Mouse (Mus musculus): ENCODE measurements around the gene Ctcfl.

Ctcfl gene

DNA sequence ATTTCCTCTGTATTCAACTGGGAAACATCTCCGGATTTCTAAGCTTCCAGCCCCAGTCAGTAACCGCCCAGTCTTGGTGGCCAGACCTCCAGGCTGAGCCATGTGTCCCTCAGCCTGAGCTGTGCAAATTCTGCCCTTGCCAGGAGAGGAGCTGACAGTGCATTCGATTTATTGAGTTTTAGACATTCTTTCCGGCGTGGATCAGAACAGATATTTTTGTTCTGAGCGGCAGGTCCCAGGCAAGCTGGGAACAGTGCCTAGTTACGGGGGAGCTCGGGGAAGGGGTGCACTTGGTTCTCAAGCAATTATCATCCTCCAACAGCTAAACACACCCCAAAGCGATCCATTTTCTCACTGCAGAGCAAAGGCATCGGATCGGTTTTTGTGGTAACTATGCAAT is 24.3 kb upstream of the Ctcfl start:
- no peak for DNase-seq (ENCODE audit: low read depth, low spot score)

DNA sequence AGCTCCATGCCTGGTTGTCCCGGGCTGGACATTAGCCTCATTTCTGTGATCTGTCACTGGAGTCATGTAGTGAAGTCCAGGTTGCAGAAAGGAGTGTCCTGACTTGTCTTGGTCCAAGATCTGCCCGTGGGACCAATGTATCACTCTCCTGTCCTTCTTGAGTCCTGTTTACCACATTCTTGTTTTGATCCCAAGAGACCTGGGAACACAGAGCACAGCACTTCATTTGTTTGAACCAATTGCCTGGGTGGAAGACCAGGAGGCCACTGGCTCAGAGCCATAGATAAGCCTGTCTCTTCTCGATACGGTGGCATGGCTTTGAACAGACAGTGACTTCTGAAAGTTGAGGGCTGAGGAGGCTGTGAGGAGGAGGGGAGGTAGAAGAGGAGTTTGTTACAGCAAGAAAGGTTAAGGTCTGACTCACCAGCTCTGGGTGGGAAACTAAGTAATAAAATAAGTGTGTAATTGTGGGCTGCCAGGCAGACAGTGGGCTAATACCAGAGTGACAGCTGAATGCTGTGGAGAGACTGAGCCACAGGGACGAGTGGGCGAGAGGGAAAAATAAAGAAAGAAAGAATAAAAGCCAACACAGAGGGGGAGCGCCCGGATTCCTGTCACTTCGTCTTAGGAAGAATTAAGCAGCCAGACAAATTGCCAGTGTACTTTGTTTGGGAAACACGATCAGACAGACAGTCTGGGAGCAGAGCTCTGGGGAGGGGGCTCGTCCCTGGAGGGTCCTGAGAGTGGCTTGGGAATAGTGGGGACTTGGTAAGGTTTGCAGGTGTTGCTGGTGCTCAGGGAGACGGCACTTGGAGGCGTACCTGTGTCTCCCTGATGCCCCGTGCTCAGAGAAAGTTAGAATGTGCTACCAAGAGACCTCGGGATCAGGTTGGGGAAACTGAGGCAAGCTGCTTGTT is 19.3 kb upstream of the Ctcfl start:
- DNase-seq (ENCODE audit: low read depth, low spot score), result no peak

DNA sequence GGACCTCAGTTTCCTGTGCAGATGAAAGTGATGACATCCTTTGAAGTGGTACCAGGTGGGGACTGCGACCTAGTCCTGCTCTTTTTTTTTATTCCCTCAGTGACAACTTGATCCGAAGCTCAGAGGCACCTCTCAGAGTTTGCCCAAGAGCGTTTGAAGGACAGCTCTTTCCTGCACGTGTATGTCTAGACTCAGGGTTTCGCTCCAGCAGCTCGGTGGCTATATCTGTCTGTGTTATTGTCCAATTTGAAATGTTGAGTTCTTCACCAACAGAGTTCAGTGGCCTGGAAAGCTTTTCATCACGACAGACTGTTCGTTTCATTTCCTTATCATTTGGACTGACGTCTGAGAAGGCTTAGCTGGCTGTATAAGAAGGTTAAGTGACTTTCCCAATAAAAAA is 15.4 kb upstream of the Ctcfl start:
- no peak for DNase-seq (ENCODE audit: low read depth, low spot score)

DNA sequence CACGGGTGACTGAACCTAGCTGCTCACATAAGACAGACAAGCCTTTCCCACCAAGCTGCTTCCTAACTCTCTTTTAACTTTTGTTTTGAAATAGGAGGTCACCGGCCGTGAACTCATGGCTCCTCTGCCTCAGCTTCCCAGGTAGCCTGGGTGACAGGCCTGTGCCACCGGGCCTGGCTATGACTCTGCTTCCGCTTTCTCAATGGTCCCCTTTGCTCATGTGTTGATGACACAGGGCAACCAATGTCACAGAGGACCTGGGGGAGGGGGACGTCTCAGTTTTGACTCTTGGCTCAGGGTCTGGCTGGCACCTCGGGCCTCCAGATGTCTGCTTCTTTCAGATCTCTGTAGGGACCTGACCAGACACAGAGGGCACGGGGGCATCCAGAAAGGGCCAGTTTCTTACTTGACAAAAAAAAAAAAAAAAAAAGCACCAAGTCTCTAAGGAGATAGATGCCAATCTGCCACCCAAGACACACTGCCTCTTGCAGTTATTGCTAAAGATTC is 13.5 kb upstream of the Ctcfl start:
- DNase-seq (ENCODE audit: low read depth, low spot score), result no peak

DNA sequence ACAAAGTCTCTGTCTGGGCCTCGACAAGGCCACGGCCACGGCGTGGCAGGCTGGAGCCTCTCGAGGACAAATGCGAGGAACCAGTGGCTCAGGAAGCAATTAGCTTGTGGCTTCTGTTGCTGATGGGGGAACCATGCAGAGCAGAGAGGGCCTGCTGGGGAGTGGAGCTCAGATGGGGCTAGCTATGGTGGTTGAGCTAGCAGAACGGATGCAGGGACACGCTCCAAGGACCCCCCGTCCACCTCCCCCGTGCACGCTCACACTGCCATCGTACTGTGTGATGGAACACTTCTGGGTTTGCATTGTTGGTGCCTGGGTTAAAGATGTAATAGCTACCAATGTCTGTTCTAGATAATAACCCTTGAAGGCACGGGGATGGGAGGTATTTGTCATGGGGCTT is 12.9 kb upstream of the Ctcfl start:
- no peak for DNase-seq (ENCODE audit: low read depth, low spot score)

DNA sequence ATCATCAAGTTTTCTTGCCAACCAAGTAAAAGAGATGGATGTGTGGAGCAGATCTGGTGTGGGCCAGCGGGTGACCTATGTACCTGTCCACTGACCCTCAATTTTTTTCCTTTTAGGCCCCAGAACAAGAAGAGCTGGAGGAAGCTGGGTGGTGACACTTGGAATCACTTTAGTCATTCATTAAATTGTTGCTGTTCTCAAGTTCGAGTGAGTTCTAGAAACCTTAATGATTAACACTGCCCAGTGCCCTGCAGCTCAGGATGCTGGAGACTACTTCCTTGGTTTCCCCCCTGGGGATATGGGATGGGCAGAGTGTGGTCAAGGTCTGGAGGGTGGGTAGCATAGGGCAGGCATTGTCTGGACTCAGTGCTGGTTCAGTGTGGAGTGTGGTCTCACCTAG is 9.8 kb upstream of the Ctcfl start:
- no peak for DNase-seq (ENCODE audit: low read depth, low spot score)

DNA sequence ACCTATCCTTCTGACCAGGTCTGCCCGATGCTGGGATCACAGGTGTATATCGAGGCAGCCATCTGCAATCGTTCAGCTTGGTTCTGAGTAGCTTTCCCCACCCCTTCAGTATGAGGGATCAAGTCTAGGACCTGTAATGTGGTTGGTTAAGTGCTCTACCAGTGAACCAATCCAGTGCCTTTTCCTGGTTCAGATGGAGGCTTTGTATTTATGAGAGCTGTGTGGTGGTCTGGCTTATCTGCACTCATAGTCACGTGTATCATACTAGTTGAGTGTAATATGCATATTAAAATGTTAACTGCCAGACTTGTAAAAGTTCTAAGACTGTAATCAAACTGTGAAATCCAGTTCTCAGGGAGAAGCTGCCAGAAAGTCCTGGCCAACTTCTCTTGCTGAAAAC is 7.1 kb upstream of the Ctcfl start:
- no peak for DNase-seq (ENCODE audit: low read depth, low spot score)

DNA sequence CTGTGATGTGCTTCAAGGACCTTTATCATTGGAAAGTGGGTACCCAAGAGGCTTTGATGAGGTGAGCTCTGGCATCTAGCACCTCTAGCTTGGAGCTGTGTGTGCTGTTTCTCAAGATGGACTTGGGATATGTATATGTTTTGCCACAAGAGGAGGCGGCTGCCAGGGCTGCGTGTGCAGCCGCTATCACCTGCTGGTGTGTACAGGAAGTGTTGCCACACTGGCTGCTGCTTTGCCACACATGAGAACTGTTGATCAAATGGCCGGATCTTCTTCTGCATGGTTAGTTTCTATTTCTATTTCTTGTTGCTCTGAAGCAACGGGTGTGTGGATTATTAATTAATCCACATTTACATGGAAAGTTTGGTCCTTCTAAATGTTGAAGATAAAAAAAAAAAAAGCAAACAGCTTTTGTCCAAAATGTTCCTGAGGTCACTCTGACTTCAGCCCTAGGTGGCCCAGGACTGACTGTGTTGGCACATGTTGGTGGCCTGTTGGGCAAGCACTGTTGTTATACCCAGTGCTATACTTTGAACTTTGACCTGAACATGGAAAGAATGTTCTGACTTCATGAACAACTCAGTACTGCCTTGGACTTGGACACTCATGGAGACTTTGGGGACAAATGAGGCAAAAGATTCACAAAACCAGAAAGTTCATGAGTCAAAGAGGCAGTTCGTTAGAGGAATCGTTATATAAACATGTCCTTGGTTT is 4.9 kb upstream of the Ctcfl start:
- DNase-seq (ENCODE audit: low read depth, low spot score), result no peak

DNA sequence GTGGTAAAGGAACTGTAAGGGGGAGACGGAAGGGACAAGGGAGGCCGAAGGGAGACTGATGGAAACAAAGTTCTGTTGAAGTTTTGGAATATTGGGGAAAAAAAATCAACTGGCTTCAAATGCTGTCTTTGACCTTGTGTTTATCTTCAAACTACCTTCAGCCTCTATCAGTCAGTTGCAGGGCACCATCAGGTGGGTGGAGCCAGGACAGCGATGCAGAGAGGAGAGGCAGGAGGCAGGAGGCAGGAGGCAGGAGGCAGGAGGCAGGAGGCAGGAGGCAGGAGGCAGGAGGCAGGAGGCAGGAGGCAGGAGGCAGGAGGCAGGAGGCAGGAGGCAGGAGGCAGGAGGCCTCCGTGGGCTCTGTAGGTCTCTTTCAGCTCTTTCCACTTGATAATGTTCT is 792 bp upstream of the Ctcfl start:
- peak; percentile 40 for DNase-seq (ENCODE audit: low read depth, low spot score)

DNA sequence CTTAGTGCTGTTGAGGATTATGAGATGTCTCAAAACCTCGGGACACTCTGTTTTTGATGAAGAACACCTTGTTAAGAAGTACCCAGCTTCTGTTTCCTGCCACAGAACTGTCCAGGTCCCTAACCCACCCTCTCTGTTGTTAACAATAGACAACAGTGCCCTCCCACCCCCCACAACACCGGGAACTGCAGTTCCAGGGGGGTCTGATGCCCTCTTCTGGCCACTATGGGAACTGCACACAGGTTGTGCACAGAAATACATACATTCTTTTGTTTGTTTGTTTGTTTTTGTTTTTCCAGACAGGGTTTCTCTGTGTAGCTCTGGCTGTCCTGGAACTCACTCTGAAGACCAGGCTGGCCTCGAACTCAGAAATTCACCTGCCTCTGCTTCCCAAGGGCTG is 5.5 kb downstream of the Ctcfl start:
- DNase-seq (ENCODE audit: low read depth, low spot score), result peak; percentile 76

DNA sequence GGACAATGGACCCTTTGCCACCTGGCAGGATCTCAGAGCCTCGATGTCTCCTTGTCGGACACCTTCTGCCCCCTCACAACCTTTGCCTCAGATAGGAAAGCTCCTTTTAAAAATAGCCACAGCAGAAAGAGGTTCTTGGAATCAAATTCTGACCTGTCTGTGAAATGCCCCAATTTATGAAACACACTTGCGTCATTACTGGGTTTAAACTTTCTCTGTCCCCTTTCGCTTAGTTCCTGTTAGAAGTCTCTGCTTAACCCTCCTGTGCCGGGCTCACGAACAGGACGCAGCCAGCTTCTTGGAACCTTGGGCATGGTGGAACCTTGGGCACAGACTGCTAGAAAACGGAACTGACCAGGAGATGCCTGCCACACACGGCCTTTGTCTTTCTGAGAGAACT is 8.8 kb downstream of the Ctcfl start:
- DNase-seq (ENCODE audit: low read depth, low spot score), result no peak

DNA sequence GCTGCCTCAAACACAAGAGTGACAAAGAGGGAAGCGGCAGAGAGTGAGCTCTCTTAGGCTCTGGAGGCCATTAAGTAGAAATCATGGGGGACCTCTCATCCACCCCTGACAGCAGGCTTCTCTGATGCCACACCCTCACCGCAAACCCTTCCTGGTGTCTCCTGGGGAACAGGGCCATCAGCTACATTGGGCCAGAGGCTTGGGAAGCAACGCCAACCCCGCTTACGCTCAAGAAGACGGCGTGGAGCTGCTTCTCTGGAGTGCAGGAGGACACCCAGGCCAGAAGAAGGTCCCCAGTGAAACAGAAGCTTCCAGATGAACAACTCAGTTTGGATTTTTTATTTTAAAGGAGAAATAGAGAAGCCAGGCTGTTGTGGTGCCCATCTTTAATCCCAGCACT is 9.8 kb downstream of the Ctcfl start:
- no peak for DNase-seq (ENCODE audit: low read depth, low spot score)

DNA sequence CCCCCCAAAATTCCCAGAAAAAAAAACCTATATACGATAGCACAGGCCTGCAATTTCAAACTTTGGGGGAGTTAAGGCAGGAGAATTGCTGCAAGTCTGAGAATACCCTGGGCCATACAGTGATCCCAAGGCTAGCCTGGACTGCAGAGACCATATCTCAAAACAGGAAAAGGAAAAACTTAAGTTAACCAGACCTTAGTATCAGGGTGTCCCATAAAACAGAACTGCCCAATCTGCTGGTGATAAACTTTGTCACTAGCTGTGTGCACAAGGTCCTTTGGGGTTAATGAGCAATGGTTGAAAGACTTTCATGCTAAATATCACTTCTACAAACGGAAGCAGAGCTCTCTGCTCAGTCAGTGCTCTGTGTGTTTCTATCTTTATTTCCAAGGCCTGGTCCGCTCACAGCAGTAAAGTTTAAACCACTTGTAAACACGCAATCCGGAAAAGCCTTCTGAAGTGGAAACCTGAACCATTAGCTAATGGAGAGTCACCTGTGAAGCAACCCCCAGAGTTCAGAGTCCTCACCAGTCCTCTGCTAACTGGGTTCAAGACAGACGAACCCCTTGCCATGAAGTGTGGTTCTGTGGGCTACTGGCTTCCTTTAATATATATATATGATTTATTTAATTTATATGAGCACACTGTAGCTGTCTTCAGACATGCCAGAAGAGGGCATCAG is 10.7 kb downstream of the Ctcfl start:
- no peak for DNase-seq (ENCODE audit: low read depth, low spot score)

DNA sequence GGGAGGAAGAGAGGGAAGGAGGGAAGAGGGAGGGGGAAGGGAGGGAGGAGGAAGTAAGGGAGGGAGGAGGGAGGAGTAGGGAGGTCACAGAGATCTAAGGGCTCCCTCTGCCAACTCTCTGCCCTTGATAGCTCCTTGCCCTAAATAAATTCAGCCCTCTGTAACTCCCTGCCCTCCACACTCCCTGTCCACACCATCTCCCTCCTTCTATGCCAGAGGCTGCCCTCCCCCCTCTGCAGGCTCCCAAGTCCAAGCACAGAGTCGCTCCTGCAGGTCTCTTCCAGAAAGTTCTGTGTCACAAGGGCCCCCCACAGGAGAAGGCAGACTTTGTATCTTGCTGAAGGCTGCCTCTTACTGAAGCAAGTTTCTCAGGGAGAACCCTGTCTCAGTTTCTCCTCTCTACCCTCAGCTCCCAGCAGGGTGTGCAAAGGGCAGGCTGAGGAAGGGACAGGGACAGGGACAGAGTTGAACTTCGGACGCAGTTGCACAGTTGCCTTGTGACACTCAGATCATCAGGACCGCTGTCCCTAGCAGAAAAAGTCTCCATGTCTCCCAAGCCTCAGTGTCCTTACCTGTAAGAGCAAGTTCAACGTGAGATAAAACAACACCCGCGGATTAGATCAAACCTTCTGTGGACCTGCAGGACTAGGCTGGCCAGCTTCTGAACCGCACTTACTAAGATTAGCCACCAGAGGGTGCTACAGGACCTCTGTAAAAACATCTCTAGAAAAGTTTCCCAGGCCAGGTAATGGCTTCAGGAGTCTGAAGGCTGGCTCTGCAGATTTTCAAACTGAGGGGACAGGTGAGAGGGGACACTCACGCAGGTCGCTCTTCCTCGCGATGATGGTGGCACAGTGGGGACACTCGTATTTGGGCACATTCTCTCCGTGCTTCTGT is 12.2 kb downstream of the Ctcfl start:
- DNase-seq (ENCODE audit: low read depth, low spot score), result peak; percentile 83

DNA sequence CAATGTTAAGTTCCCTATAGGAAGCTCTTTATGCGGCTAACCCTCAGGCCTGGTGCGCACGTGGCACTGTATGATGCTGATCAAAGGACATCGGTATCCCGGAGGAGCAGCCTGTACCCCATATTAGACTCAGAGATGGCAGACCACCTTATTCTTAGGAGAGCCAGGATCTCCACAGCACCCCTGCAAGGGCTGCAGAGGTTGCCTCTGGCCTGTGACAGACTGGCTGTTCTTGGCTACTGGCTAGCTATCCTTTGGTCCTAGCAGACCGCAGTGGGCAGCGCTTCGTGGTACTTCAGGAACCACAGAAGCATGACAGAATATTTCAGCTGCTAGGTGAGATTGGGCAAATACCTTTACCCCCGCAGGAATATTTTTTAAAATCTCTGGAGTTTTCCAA is 12.9 kb downstream of the Ctcfl start:
- DNase-seq (ENCODE audit: low read depth, low spot score), result no peak

DNA sequence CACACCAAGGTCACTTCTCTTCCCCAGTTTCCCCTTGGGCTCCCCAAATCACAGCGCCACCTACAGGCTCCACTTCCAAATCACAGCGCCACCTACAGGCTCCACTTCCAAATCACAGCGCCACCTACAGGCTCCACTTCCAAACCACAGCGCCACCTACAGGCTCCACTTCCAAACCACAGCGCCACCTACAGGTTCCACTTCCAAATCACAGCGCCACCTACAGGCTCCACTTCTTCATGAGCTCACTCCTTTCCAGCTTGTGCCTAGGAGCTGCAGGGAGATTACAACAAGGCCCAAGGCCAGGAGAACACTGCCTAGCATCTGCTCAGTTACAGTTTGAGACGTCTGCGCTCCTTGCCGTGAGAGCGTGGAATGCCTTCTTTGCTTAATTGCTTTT is 22.0 kb downstream of the Ctcfl start:
- DNase-seq (ENCODE audit: low read depth, low spot score), result peak; percentile 53

DNA sequence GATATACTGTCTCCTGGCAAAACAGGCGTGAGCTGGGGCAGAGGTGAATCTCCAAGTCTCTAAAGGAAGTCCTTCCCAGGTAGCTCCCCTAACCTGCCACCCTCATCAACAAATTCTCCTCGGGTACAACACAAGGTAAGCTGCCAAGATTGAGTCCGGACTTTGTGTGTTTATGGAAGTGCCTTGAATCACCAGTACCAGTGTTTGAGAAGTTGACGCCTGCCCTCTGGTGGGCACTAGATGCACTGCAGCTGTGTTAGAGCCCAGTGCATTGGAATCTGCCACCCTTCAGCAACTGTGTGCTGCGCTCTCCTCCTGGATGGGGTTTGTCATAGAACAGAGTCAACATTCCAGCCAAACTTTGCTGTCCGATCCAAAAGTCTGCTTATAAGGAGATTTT is 29.9 kb downstream of the Ctcfl start:
- peak; percentile 91 for DNase-seq (ENCODE audit: low read depth, low spot score)

DNA sequence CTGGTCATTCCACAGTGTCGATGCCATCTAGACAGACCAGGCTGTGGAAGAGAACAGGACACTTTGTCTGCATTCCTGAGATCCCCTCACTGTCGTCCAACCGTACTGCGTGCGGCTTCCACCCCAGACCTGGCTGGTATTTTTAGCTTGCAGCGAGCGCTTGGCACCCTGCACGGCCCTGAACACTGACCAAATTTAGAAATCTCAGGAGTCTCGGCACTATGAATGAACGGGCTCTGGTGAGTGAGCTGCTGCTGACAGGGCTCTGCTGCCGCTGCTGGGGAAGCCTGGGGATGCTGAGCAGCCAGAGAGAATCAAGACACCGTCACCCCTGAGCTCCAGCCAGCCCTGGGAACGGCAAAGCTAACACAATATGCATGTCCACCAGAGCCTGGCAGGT is 31.9 kb downstream of the Ctcfl start:
- DNase-seq (ENCODE audit: low read depth, low spot score), result no peak

DNA sequence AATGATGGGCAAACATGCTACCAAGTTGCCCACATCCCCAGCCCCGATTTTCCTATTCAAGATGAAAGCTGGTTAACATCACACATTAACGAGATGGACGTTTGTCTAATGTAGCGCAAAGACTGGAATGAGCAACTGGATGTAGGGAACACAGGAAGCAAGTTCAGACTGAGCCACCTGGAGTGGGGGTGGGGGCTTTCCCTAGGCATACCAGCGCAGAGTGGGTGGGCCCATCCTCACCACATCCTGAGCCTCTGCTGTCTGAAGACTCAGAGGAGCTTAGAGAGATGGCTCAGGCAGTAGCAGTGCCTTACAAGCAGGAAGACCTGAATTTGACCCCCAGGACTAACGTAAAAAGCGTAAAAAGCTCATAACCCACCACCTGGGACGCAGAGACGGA is 33.6 kb downstream of the Ctcfl start:
- DNase-seq (ENCODE audit: low read depth, low spot score), result peak; percentile 39

DNA sequence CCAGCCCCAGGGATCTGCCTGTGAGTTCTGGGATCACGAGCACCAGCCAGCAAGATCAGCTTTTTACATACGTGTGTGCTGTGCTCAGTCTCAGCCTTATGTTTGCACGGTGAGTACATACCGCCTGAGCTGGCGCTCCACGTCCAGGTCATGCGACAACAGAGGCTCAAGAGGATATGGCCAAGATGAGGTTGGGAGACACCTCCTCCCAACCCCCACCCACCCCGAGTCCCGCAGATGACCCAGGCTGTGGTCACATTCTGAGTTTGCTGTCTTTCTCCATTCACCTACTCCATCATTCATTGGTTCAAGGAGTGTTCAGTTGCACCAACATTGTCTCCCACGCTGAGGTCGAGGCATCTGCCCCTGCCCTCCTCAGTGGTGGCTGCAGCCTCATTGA is 34.5 kb downstream of the Ctcfl start:
- no peak for DNase-seq (ENCODE audit: low read depth, low spot score)

DNA sequence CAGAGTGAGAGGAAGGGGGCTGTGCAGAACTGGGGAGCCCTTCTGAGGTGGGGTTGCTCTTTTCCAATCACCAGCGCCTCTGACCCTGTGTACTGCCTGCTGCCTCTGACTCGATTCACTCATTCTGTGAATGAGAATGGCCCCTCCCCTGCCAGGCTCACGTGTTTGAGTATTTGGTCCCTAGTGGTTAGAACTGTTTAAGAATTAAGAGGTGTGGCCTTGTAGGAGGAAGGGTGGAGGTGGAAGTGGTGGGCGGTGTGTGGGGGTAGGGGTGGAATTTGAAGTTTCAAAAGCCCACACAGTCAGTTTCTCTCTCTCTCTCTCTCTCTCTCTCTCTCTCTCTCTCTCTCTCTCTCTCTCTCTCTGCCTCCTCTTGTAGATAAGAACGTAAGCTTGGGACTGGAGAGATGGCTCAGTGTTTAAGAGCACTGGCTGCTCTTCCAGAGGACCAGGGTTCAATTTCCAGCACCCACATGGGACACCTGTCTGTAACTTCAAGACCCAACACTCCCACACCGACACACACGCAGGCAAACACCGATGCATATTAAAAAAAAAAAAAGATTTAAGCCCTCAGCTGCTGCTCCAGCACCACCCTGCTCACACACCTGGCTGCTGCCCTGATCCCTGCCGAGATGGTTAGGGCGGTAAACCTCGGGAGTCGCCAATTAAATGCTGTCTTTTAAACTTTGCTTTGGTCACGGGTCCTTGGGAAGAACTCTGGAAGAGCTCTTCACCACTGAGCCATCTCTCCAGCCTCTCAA is 35.4 kb downstream of the Ctcfl start:
- DNase-seq (ENCODE audit: low read depth, low spot score), result peak; percentile 89

Measured in ZHBTc4 (cell line).